Mouse (Mus musculus): ENCODE measurements around the gene Gm37419. TPM values are rescaled to one million over a fixed set of nuclear protein-coding genes. Genes with fewer than 3 reads are reported as not detected.

Gene Gm37419
- polyA plus RNA-seq, 1 experiment, result not detected

DNA sequence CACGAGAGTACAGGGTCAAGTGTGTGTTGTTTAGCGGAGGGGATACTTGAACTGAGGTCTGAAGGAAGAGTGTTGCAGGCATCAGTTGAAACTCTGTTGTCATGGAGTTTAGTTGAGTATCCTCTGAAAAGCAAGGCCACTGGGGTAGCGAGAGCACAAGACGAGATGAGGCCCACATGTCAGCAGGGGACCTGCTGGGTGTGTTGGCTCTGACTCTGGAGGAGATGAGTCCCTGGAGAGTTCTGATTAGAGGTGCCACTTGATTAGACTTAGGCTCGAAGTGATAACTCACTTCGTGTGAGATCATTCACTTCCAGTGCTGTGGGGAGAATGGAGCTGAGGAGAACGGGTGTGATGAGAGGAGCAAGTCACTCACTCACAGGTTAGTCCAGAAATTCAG lies 37.2 kb downstream of the Gm37419 start:
- Histone ChIP-seq H3K4me2 (ENCODE audit: low read depth) (no peak overlapping the region), H3K79me2 (ENCODE audit: control insufficient read depth, insufficient read depth) (no peaks in the 10 kb centered on the region), H3ac (ENCODE audit: control insufficient read depth, insufficient read length) (no peak overlapping the region), H3K4me3 (no peak overlapping the region), H3K27me3 (ENCODE audit: control insufficient read depth, insufficient read depth, insufficient read length) (no peaks in the 10 kb centered on the region), H3K36me3 (ENCODE audit: control insufficient read depth, insufficient read depth) (no peaks in the 10 kb centered on the region)
- TF ChIP-seq MYOG (IDR thresholded peaks at IDR 0.05; ENCODE audit: control insufficient read depth in 1 of 3, insufficient read depth in 1 of 3, insufficient read length in 2 of 3, low read depth in 2 of 3) (no peak), TCF3 (IDR thresholded peaks at IDR 0.05; ENCODE audit: insufficient read length, low read depth) (no peak), MYOD1 (IDR thresholded peaks at IDR 0.05; ENCODE audit: control insufficient read depth in 1 of 3, insufficient read length in 2 of 3, low read depth in 2 of 3) (no peak)

DNA sequence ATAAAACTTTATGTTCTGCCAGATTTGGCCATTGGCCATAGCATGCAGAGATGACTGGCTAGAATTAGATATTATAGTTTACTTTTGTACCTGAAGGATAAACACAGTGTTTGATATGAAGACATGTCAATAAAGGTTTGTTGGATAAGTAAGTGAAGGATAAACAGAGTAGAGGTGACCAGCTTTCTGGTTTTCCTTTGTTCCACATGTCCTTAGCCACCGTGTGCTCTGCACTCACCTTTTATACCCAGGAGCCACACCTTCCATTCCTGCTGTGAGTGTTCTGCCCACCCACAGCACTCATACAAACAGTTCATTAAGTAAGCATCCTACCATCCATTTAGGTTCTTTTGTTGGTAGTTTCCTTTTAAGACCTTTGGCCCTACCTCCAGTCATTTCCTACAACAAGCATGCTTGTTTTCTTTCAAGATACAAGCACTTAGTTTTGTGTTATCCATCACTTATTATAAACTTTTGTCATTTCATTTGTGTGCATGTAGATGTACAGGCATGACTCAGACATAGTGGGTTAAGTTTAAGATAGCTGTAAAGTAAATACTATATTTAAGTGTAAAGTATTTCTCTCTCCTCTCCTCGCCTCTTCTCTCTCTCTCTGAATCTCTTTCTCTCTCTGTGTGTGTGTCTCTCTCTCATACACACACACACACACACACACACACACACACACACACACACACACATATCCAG lies 41.8 kb downstream of the Gm37419 start:
- H3K79me2 ChIP-seq (ENCODE audit: control insufficient read depth, insufficient read depth), result no peaks in the 10 kb centered on the region
- no peak overlapping the region for H3K4me3 ChIP-seq
- H3K27me3 ChIP-seq (ENCODE audit: control insufficient read depth, insufficient read depth, insufficient read length), result no peaks in the 10 kb centered on the region
- no peak overlapping the region for H3ac ChIP-seq (ENCODE audit: control insufficient read depth, insufficient read length)
- no peak for TF ChIP-seq USF1 (IDR thresholded peaks at IDR 0.05; ENCODE audit: low read depth)
- no peak for TF ChIP-seq TCF12 (IDR thresholded peaks at IDR 0.05; ENCODE audit: insufficient read depth, poor library complexity, severe bottlenecking)
- no peak for TF ChIP-seq REST (IDR thresholded peaks at IDR 0.05; ENCODE audit: insufficient read depth, insufficient read length)
- TF ChIP-seq MYOD1 (IDR thresholded peaks at IDR 0.05; ENCODE audit: control insufficient read depth in 1 of 3, insufficient read length in 2 of 3, low read depth in 2 of 3), result no peak
- no peaks in the 10 kb centered on the region for H3K36me3 ChIP-seq (ENCODE audit: control insufficient read depth, insufficient read depth)
- no peak overlapping the region for H3K4me2 ChIP-seq (ENCODE audit: low read depth)

DNA sequence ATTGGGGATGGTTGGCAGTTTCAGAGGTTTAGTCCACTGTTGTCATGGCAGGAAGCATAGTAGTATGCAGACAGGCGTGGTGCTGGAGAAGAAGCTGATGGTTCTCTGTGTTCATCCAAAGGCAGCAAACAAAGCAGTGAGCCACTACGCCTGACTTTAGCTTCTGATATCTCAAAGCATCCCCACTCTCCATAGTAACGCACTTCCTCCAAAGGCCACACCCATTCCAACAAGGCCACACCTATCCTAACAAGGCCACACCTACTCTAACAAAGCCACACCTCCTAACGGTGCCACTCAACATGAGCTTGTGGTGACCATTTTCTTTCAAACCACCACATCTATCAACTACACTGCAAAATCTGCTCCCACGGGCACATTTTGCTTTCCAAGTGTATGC lies 45.0 kb downstream of the Gm37419 start:
- Histone ChIP-seq H3K27me3 (ENCODE audit: control insufficient read depth, insufficient read depth, insufficient read length) (no peaks in the 10 kb centered on the region), H3K4me3 (no peak overlapping the region), H3K36me3 (ENCODE audit: control insufficient read depth, insufficient read depth) (no peaks in the 10 kb centered on the region), H3ac (ENCODE audit: control insufficient read depth, insufficient read length) (no peak overlapping the region), H3K79me2 (ENCODE audit: control insufficient read depth, insufficient read depth) (no peaks in the 10 kb centered on the region), H3K4me2 (ENCODE audit: low read depth) (no peak overlapping the region)
- TF ChIP-seq SRF (IDR thresholded peaks at IDR 0.05; ENCODE audit: control insufficient read depth, insufficient read length, low read depth), result no peak
- no peak for TF ChIP-seq MAX (IDR thresholded peaks at IDR 0.05; ENCODE audit: low read depth)
- no peak for TF ChIP-seq USF1 (IDR thresholded peaks at IDR 0.05; ENCODE audit: low read depth)

DNA sequence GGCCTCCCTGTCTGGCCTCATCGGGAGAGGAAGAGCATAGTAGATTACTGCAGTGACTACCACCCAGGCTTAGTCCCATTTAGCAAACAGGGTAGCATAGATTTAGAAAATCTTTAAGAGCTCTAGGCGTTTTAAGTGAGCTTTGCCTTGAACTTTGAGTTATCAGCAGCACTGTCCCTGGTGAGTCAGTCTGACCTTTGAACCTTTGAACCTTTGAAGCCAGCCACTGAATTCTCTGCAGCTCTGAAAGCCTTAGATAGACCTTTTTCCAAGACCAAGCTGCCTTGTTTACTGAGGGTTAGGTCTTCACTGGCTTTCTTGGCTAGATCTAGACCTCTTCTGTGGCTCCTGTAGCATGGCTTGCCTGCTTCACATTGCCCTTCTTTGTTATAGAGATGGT lies 46.2 kb downstream of the Gm37419 start:
- TF ChIP-seq TCF3 (IDR thresholded peaks at IDR 0.05; ENCODE audit: insufficient read length, low read depth) (no peak), POLR2A (IDR thresholded peaks at IDR 0.05; ENCODE audit: insufficient read length, low read depth) (no peak), MAX (IDR thresholded peaks at IDR 0.05; ENCODE audit: low read depth) (no peak), E2F4 (IDR thresholded peaks at IDR 0.05; ENCODE audit: insufficient read depth) (no peak), REST (IDR thresholded peaks at IDR 0.05; ENCODE audit: insufficient read depth, insufficient read length) (no peak), USF1 (IDR thresholded peaks at IDR 0.05; ENCODE audit: low read depth) (no peak), CEBPB (IDR thresholded peaks at IDR 0.05; ENCODE audit: insufficient read depth, poor library complexity, severe bottlenecking) (no peak), MYOG (IDR thresholded peaks at IDR 0.05; ENCODE audit: control insufficient read depth in 1 of 3, insufficient read depth in 1 of 3, insufficient read length in 2 of 3, low read depth in 2 of 3) (no peak), MYOD1 (IDR thresholded peaks at IDR 0.05; ENCODE audit: control insufficient read depth in 1 of 3, insufficient read length in 2 of 3, low read depth in 2 of 3) (no peak), TCF12 (IDR thresholded peaks at IDR 0.05; ENCODE audit: insufficient read depth, poor library complexity, severe bottlenecking) (no peak)
- no peak overlapping the region for H3K4me3 ChIP-seq
- H3K4me2 ChIP-seq (ENCODE audit: low read depth), result no peak overlapping the region
- no peaks in the 10 kb centered on the region for H3K27me3 ChIP-seq (ENCODE audit: control insufficient read depth, insufficient read depth, insufficient read length)
- no peaks in the 10 kb centered on the region for H3K79me2 ChIP-seq (ENCODE audit: control insufficient read depth, insufficient read depth)
- H3ac ChIP-seq (ENCODE audit: control insufficient read depth, insufficient read length), result no peak overlapping the region
- H3K36me3 ChIP-seq (ENCODE audit: control insufficient read depth, insufficient read depth), result no peaks in the 10 kb centered on the region

DNA sequence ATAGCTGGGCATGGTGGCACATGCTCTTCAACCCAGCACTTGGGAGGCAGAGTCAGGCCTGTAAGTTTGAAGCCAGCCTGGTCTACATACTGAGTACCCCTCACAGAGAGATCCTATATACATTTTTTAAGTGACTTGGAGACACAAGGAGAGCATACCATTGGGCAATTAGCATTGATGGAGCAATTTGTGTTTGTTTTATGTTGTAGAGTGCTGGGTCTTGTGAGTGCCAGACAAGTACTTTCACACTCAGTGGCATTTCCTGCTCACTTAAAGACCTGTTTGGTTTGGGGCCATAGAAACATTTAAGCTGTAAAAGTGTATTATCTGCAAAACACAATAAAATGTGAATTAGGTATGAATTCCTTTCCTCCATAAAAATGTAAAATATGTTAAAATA lies 47.5 kb downstream of the Gm37419 start:
- Histone ChIP-seq H3K27me3 (ENCODE audit: control insufficient read depth, insufficient read depth, insufficient read length) (no peaks in the 10 kb centered on the region), H3K4me3 (no peak overlapping the region), H3ac (ENCODE audit: control insufficient read depth, insufficient read length) (no peak overlapping the region), H3K36me3 (ENCODE audit: control insufficient read depth, insufficient read depth) (no peaks in the 10 kb centered on the region), H3K79me2 (ENCODE audit: control insufficient read depth, insufficient read depth) (no peaks in the 10 kb centered on the region), H3K4me2 (ENCODE audit: low read depth) (no peak overlapping the region)
- TF ChIP-seq USF1 (IDR thresholded peaks at IDR 0.05; ENCODE audit: low read depth) (no peak), MYOG (IDR thresholded peaks at IDR 0.05; ENCODE audit: control insufficient read depth in 1 of 3, insufficient read depth in 1 of 3, insufficient read length in 2 of 3, low read depth in 2 of 3) (no peak), TCF3 (IDR thresholded peaks at IDR 0.05; ENCODE audit: insufficient read length, low read depth) (no peak), E2F4 (IDR thresholded peaks at IDR 0.05; ENCODE audit: insufficient read depth) (no peak), MAX (IDR thresholded peaks at IDR 0.05; ENCODE audit: low read depth) (no peak), REST (IDR thresholded peaks at IDR 0.05; ENCODE audit: insufficient read depth, insufficient read length) (no peak), SRF (IDR thresholded peaks at IDR 0.05; ENCODE audit: control insufficient read depth, insufficient read length, low read depth) (no peak), TCF12 (IDR thresholded peaks at IDR 0.05; ENCODE audit: insufficient read depth, poor library complexity, severe bottlenecking) (no peak), POLR2A (IDR thresholded peaks at IDR 0.05; ENCODE audit: insufficient read length, low read depth) (no peak), CEBPB (IDR thresholded peaks at IDR 0.05; ENCODE audit: insufficient read depth, poor library complexity, severe bottlenecking) (no peak), MYOD1 (IDR thresholded peaks at IDR 0.05; ENCODE audit: control insufficient read depth in 1 of 3, insufficient read length in 2 of 3, low read depth in 2 of 3) (no peak), POLR2AphosphoS2 (IDR thresholded peaks at IDR 0.05; ENCODE audit: insufficient read length, low read depth) (no peak)

Measured in myocyte (in vitro differentiated cells).